Mouse (Mus musculus) right cerebral cortex, postnatal 25 days (tissue): ENCODE results near the gene Sumo3.
A peak's percentile ranks its signal among the peaks of the same experiment; 100 is the strongest.

Experiments
- DNase-seq: peaks from one replicate; pipeline ENCODE4 v3.0.0; 2022

The Sumo3 gene

GRCm38 (mm10) chr10:77627497-77627896 lies 21.6 kb downstream of the Sumo3 start:
- peak; percentile 76 for DNase-seq

DNA sequence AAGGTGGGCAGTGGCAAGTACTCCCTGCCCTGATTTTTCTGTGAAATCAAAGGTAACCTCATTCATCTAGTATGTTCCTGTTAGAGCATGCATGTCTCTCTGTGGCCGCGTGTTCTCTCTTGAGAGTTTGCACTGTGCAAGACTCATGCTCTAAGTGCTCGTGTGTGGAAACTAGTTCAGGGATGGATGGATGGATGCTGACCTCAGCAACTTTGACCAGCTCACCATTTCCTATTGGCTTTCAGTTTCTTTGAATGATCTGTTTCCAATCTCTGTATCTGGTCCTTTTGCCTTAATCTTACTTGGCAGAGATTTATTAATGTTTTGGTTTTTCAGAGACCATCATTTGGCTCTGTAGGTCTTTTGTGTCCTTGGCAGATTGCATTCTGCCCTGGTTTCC lies 23.3 kb downstream of the Sumo3 start:
- DNase-seq: no peak

GRCm38 (mm10) chr10:77629970-77630369 lies 24.1 kb downstream of the Sumo3 start:
- DNase-seq: no peak

DNA sequence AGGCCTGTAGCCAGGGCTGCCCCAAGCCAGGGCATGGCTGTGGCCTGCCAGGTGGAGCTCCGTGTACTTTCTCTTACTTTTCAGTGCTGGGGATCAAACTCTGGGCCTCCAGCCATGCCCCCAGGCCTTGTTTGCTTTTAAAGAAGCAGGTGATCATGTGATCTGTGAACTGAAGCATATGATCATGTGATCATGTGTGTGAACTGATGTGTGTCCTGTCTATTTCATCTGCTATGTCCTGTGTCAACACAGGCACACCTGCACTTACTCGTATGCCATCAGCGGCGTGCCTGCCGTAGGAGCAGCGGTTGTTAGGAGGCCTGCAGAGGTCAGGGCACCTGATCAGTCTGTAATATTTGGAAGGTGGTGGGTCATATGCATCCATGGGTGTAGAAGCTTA lies 28.1 kb downstream of the Sumo3 start:
- DNase-seq: no peak

GRCm38 (mm10) chr10:77634452-77635231 lies 28.7 kb downstream of the Sumo3 start:
- no peak for DNase-seq

DNA sequence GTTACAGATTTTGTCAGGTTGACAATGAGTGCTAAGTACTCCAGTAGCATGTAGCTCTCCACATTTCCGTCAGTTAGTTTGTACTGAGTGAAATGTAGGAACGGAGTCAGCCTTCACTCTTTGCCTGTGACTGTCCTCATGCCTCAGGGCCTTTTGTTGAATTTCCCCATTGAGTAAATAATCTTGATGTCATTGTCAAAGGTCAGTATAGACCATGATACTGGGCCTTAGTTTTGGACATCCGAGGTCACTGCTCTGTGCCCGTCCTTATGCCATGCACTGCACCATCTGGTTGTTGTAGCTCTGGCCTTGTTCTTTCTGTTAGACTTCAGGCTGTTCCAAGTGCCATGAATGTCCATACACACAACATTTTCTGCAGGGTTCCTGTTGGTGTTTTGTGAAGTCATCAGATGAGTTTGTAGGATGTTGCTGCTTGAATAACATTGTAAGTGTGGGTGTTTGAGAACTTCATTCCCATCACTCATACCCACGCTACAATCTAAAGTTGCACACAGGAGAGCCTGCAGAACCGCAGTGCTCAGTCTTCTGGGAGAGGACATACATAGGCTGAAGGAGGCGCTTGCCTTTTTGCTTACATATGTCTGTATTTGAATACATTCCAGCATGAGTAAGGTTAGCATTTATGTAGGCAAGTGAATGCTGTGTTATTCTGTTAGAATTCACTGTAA lies 30.5 kb downstream of the Sumo3 start:
- DNase-seq: no peak

- DNase-seq: no peak
Measured at GRCm38 (mm10) chr10:77638956-77639355, 33.1 kb downstream of the Sumo3 start.

GRCm38 (mm10) chr10:77643160-77643559 lies 37.3 kb downstream of the Sumo3 start:
- DNase-seq: no peak

- no peak for DNase-seq
Measured at GRCm38 (mm10) chr10:77645571-77645970, 39.7 kb downstream of the Sumo3 start.

DNA sequence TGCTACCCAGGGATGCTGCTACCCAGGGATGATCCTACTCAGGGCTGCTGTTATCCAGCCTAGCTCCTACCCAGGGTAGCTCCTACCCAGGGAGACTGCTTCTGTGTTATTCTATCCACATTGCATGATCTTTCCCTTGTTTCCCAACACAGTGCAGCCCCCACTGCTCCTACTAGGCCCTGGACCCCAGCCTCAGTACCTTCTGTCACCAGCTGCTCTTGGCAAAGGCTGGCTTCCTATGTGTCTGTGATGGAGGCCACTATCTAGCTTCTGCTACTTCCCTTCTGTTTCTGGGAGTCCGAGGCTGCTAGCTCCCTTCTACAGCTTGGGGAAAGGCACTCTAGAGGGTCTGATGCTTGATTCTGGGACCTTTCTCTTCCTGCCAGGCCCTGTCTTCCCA lies 41.6 kb downstream of the Sumo3 start:
- DNase-seq: no peak

DNA sequence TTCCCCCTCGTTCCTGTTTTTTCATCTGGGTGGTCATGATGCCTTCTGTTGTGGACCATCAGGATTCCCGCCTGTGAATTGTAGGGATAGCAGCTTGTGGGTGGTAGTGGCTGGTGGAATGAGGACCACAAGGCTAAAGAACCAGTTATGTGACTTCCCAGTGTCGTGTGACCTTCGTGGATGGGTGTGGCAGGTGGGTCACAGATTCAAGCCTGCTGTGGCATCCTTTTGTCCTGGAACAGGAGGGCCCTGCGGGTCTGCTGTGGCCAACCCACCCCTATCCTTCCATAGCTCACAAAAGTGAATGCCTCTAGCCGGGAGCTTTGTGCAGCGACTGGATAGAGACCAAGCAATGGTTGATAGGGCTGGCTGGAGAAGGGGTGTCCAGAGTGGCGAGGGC lies 42.0 kb downstream of the Sumo3 start:
- DNase-seq: no peak

DNA sequence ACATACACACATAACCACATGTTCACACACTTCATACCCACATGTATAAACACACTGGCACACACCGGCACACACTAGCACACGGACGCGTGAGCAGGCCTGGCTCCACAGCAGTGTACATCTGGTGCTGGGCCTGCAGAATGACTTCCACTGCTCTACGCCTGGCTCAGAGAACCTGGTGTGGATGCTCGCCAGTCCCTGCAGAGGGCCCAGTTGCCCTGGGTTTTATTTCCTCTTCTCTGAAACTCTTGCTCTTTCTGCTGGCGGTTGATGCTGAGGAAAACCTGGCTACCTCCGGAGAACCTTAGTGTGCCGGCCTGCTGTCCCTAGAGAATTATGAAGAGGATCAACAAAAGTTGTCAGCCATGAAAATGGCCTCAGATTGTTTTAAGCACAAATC lies 46.1 kb downstream of the Sumo3 start:
- no peak for DNase-seq

DNA sequence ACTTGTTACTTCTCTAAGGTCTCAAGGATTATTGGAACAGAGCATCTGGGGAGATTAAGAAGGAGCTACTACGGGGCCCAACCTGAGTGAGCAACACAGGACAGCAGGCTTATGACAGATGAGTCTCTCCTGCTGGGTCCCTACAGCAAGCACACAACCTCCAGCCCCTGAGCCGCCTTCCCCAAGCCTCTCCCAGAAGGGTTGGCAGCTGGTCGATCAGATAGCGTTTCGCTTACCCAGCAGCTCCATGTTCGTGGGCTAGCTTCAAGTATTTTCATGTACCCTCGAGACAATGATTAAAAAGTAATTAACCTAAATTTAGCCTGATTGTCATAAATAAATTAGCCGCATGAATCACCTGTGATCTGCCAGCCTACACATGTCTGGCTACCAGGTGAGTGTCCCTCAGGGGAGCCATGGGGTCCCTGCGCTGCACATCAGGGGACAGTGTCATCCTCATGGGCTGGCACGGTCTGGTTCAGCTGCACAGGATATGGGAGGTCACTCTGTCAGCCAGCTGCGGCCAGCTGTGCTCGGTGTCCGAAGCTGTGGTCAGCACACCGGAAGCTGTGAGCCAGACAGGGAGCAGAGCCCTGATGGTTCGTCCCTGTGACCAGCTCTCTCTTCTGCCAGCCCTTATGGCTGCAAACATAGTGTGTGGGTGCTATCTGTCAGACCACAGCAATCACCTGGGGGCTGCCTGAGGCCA lies 52.5 kb downstream of the Sumo3 start:
- DNase-seq: no peak

GRCm38 (mm10) chr10:77663949-77664665 lies 58.2 kb downstream of the Sumo3 start:
- no peak for DNase-seq

DNA sequence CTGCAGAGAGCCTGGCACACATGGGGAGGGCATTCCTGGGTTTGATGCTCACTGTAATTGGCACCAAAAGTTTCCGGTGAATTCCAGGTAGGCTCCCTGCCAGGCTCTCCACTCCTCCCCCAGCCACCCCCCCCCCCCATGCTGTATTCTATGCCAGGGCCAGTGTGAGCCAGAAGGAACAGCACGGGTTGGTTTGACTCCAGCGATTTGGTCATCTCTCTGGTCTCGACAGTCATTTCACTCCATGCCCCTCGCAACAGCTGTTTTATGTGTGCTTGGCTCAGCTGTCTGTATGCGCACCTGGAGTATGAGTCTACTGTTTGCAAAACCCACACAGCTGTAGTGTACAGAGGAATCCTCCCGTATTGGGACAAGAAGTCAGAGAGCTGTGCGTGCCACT lies 60.4 kb downstream of the Sumo3 start:
- no peak for DNase-seq

DNA sequence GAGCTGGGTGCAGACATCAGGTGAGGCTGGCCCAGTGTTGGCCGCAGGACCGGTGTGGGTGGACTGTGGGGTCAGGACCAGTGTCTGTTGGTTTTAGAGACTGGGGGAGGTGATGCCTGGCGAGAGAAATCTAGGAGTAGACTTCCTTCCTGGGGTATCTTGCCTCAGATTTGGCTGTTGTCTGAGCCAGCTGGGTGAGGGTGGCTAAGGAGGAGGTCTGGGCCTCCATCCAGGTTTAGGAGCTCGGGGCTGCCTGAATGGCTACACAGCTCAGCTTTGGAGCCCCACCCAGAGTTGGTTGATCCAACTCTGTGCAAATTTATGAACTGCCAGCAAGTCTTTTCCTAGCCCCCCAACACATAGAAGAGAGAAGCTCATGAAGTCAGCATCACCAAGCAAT lies 61.5 kb downstream of the Sumo3 start:
- peak; percentile 45 for DNase-seq
